Mouse (Mus musculus) thymus, adult 18-20 months (tissue): ENCODE results near the gene Olfr157.

Experiments
- DNase-seq, 2 experiments: peaks; one replicate each; pipeline ENCODE4 v3.0.0; 2022; ENCODE audit warnings: mixed read lengths in 2 of 2

Gene Olfr157

GRCm38 (mm10) chr4:43795296-43795695, 44.7 kb downstream of the Olfr157 start:
- no peak for DNase-seq
